Mouse (Mus musculus) G1E (cell line): ENCODE data around the gene Tlcd1. TPM values are rescaled to one million over a fixed set of nuclear protein-coding genes. Genes with fewer than 3 reads are reported as not detected.

Experiments
- ATAC-seq: 2 replicates; pipeline ENCODE4 v1.8.0; 2016; ENCODE audit warnings: mild to moderate bottlenecking; ENCODE audit not compliant: insufficient number of reproducible peaks, poor library complexity, low FRiP score, severe bottlenecking; ENCODE audit errors: extremely low read depth
- DNase-seq: peaks from one replicate; pipeline ENCODE4 v3.0.0; 2012; ENCODE audit warnings: low spot score
- H3K27me3 ChIP-seq: 2 replicates; pipeline ENCODE4 v1.6.1; 2012; ENCODE audit warnings: mild to moderate bottlenecking, low read length, inconsistent platforms; ENCODE audit not compliant: insufficient read depth
- H3K36me3 ChIP-seq: replicated peaks from 2 replicates; pipeline ENCODE3; 2012; ENCODE audit warnings: mild to moderate bottlenecking, inconsistent platforms
- H3K4me1 ChIP-seq: 2 replicates; pipeline ENCODE4 v1.6.1; 2012; ENCODE audit warnings: low read depth, low read length, inconsistent platforms, mixed read lengths; ENCODE audit not compliant: insufficient read depth
- H3K4me3 ChIP-seq: 2 replicates; pipeline ENCODE4 v1.5.1; 2012; ENCODE audit warnings: low read depth, mild to moderate bottlenecking, inconsistent platforms, low read length, moderate library complexity, mixed read lengths
- H3K9me3 ChIP-seq: replicated peaks from 2 replicates; pipeline ENCODE4 v1.6.1; 2012; ENCODE audit warnings: inconsistent platforms
- CTCF ChIP-seq: IDR thresholded peaks from 2 replicates; pipeline ENCODE4 v1.5.1; 2012; ENCODE audit warnings: low read depth, low read length, inconsistent platforms, mixed read lengths
- GATA1 ChIP-seq: IDR thresholded peaks from 2 replicates; pipeline ENCODE4 v1.6.1; 2012; ENCODE audit warnings: borderline replicate concordance, low read length, inconsistent platforms, mixed read lengths
- GATA2 ChIP-seq: IDR thresholded peaks from 2 replicates; pipeline ENCODE4 v1.6.1; 2012; ENCODE audit warnings: low read depth, low read length, inconsistent platforms, borderline replicate concordance
- POLR2AphosphoS5 ChIP-seq: IDR thresholded peaks from 2 replicates; pipeline ENCODE4 v1.6.1; 2012; ENCODE audit warnings: low read depth, low read length, inconsistent platforms; ENCODE audit not compliant: insufficient replicate concordance
- TAL1 ChIP-seq: conservative IDR thresholded peaks from 2 replicates; pipeline ENCODE4 v1.6.1; 2012; ENCODE audit warnings: low read depth, low read length, inconsistent platforms, mixed read lengths
- polyA plus RNA-seq: library from polyadenylated mRNA; stranded (reverse); fragments of >175 nt; gene quantifications from 2 replicates; pipeline ENCODE4 v1.2.3, GENCODE M21; 2012
- total RNA-seq, 2 experiments: library from RNA; stranded (forward) in 1 of 2; stranded (reverse) in 1 of 2; fragments of 200-1000 nt in 1 of 2; fragments of >200 nt in 1 of 2; fragmentation: Nextera tagmentation in 1 of 2; gene quantifications; 2 replicates each; pipeline ENCODE4 v1.2.3; 2014 to 2017

Gene Tlcd1
- total and polyA plus RNA-seq, 3 experiments = 6.7 to 47.8 (median 15.5) TPM

GRCm38 (mm10) chr11:78178859-78179437 lies 2.4 kb downstream of the Tlcd1 start:
- peak overlapping the region; percentile 89 for H3K4me3 ChIP-seq
- H3K27me3 ChIP-seq = no peaks in the 10 kb centered on the region
- ATAC-seq (no peak), DNase-seq (peak; percentile 86)
- peaks cover 45% of the 10 kb centered on the region for H3K36me3 ChIP-seq
- TF ChIP-seq GATA2 (no peak), GATA1 (no peak), POLR2AphosphoS5 (peak; percentile 75; the same call in 1 of the 2 replicates)
- H3K9me3 ChIP-seq = no peaks in the 10 kb centered on the region
- peaks cover 72% of the 10 kb centered on the region for H3K4me1 ChIP-seq

GRCm38 (mm10) chr11:78179438-78179999 lies 3.0 kb downstream of the Tlcd1 start:
- peak overlapping the region; percentile 89 for H3K4me3 ChIP-seq
- H3K4me1 ChIP-seq = peaks cover 73% of the 10 kb centered on the region
- DNase-seq (no peak), ATAC-seq (no peak)
- no peak for TF ChIP-seq CTCF
- no peak for TF ChIP-seq GATA2
- H3K9me3 ChIP-seq = no peaks in the 10 kb centered on the region
- peaks cover 43% of the 10 kb centered on the region for H3K36me3 ChIP-seq
- no peaks in the 10 kb centered on the region for H3K27me3 ChIP-seq

DNA sequence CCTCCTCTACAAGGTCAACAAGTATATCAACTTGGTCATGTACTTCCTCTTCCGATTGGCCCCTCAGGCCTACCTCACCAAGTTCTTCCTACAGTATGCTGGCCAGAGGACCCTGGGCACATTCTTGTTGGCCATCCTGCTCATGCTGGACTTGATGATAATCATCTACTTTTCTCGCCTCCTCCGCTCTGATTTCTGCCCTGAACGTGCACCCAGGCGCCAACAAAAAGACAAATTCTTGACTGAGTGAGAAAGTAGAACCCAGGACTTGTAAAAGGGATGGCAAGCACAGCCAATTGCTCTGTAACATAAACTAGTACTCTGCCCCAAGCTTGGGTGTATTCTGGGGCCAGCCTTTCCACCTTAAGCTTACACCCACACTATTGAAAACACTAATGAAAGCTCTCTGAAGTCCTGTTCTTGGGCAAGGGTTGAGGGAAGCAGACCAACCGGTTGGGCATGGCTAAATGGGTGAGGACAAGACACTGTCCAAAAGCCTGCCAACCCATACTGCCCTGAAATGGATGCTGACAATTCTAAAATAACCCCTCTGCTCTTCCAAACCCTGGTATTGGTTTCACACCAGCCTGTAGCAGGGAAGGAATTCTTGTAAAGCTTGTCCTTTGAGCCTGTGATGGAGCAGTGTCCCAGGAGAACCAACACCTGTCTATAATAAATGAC lies 3.7 kb downstream of the Tlcd1 start:
- TF ChIP-seq TAL1 (no peak), CTCF (no peak), POLR2AphosphoS5 (no peak), GATA1 (no peak), GATA2 (no peak)
- H3K4me3 ChIP-seq = peak overlapping the region; percentile 89
- no peak for ATAC-seq
- DNase-seq = no peak
- peaks cover 69% of the 10 kb centered on the region for H3K4me1 ChIP-seq
- H3K36me3 ChIP-seq = peaks cover 41% of the 10 kb centered on the region
- no peaks in the 10 kb centered on the region for H3K9me3 ChIP-seq
- no peaks in the 10 kb centered on the region for H3K27me3 ChIP-seq

DNA sequence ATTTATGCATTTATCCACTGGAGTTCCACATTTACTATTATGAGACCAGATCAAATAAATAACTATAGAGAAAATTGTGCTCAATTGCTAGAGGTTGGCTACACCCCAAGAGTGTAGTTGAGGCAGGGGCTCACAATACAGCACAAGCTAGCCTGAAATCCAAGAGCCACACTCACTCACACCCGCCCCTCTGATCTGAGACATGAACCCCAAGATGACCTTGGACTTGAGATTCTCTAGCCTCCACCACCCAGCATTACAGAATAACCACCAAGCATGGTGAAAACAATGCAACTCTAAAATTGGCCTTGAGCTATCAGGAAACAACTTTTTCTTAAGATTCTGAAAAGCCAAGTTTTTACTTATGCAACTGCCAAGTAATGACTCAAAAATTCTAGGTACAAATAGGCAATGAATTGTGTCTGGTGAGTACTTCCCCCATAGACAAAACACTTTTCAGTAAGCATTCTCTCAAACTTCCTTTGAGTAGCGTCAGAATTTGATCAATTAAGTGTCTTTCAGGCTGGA lies 5.4 kb downstream of the Tlcd1 start:
- no peak for ATAC-seq
- peaks cover 7% of the 10 kb centered on the region for H3K27me3 ChIP-seq
- no peaks in the 10 kb centered on the region for H3K9me3 ChIP-seq
- H3K36me3 ChIP-seq = peaks cover 41% of the 10 kb centered on the region
- TF ChIP-seq TAL1 = no peak
- TF ChIP-seq GATA1 = no peak
- no peak for TF ChIP-seq GATA2
- no peak for TF ChIP-seq CTCF
- no peak for TF ChIP-seq POLR2AphosphoS5
- H3K4me1 ChIP-seq = peaks cover 58% of the 10 kb centered on the region
- H3K4me3 ChIP-seq = peak overlapping the region; percentile 95
- no peak for DNase-seq

DNA sequence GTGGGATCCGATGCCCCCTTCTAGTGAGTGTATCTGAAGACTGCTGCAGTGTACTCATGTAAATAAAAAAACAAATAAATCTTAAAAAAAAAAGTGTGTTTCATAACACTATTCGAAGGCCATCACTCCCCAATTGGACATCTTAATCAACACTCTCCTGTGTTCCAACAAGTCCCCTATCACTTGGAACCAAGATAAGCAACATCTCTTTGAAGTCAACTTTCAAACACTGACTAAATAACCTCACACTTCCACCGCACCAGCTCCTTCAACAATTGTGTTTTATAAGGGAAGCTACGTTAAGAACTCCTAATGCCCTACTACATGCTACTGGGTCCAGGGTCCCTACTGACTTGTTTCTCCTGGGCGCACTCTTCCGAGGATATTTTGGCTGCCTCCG lies 5.9 kb downstream of the Tlcd1 start:
- ATAC-seq (no peak), DNase-seq (no peak)
- no peak for TF ChIP-seq TAL1
- no peak for TF ChIP-seq GATA2
- no peak for TF ChIP-seq POLR2AphosphoS5
- no peak for TF ChIP-seq GATA1
- TF ChIP-seq CTCF = no peak
- Histone ChIP-seq H3K4me1 (peaks cover 53% of the 10 kb centered on the region), H3K27me3 (peaks cover 12% of the 10 kb centered on the region), H3K4me3 (peak overlapping the region; percentile 95), H3K36me3 (peaks cover 41% of the 10 kb centered on the region), H3K9me3 (no peaks in the 10 kb centered on the region)

DNA sequence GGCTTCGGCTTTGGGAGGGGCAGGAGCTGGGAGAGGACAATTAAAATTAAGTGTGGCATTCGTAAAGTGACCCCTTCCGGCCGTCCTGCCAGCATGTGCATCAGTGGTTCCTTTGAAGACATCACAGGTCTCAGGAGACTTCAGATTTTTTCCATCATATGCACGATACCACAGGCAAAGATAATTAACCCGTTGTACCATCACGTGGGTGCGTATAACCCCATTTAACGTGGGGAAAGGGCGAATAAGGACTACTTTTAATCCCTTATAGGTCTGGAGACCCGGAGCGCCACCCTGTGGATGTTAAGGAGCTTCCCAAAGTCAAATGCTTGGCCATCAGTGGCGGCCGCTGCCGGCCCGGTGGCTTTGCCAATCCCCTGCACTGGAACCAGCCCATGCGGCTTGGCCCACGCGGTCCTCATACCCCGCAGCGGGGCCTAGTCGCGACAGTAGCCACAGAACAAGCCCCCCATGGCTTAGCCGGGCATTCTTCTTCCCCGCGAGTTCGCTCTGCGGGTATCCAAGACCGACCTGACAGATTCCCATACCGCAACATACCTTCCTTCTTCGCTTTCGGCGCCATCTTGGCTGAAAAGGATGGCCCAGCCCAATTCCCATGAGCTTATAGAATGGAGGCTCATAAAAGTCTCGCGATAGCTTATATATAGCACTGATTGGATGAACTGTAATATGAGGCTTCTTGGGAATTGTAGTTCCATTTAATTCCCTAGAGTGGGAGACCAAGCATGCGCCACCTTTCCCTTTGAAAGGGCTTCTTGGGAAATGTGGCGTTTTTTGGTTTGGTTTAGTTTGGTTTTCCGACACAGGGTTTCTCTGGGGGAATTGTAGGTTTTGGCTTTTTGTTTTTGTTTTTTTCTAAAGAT lies 6.7 kb downstream of the Tlcd1 start, which contains the start of gene Rpl23a:
Gene Rpl23a, minus strand, starts transcription at position 624 of the 884 bp plus-strand sequence.
- TF ChIP-seq CTCF (no peak), POLR2AphosphoS5 (no peak), TAL1 (no peak), GATA1 (no peak), GATA2 (no peak)
- Histone ChIP-seq H3K27me3 (peaks cover 20% of the 10 kb centered on the region), H3K36me3 (peaks cover 41% of the 10 kb centered on the region), H3K4me3 (peak within 1 kb of the TSS; percentile 95), H3K4me1 (peaks cover 47% of the 10 kb centered on the region), H3K9me3 (no peaks in the 10 kb centered on the region)
- ATAC-seq (peak; percentile 85), DNase-seq (peak; percentile 90)
